Comparison of ENCODE assay signal across 8 mouse cellular contexts in the genomic region with DNA sequence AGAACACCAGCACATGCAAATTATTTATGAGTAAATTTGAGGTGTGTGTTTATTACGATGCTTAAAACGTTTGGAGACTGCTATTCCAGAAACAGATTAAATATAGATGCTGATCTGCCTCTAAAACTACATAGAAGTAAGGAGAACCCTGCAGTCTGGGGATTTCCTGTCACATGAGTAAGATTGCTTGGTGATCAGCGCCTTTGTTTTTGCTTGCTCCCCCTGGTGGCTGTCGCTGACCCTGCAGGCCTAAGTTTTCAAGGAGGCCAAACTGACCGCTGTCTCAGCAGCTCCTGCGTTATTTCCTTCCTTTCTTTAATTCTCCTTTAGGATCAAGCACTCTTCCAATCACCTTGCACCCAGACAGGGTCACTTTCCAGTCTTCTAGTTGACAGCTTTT. TPM values are rescaled to one million over a fixed set of nuclear protein-coding genes. Genes with fewer than 3 reads are reported as not detected.
DNase-seq lines count a peak whose midpoint lies in the region; TF ChIP-seq lines count a peak whose summit lies in the region.

No protein-coding gene starts in this region.

- H3K27me3 ChIP-seq in C2C12 (ENCODE audit: control insufficient read depth, insufficient read depth, insufficient read length) = no peaks in the 10 kb centered on the region

- H3K79me2 ChIP-seq in C2C12 (ENCODE audit: control insufficient read depth, insufficient read depth) = no peaks in the 10 kb centered on the region

- peak; percentile 83 for DNase-seq in adipocyte (ENCODE audit: low spot score)
- DNase-seq in embryo, embryonic 10 days (ENCODE audit: low spot score) = peak; percentile 79
- DNase-seq in gastrocnemius, postnatal 36 days = peak; percentile 59 to 72
- DNase-seq in kidney, postnatal 25 days = peak; percentile 68 to 84
- peak; percentile 74 for DNase-seq in lung, adult 2 months
- DNase-seq in ovary, postnatal 36 days (ENCODE audit: low spot score) = peak; percentile 68
- peak; percentile 79 for DNase-seq in thymus, postnatal 25 days

- H3K4me3 ChIP-seq in C2C12 (ENCODE audit: insufficient read depth, poor library complexity, severe bottlenecking) = no peak overlapping the region
- H3K4me3 ChIP-seq in lung, adult 2 months (replicated peaks; ENCODE audit: extremely low read depth, low read depth, low read length) = no peak overlapping the region

- WGBS in lung, adult 2 months = 5% methylated on average over 6 of the region's 6 CpGs

- H3K36me3 ChIP-seq in C2C12 (ENCODE audit: control insufficient read depth, insufficient read depth) = no peaks in the 10 kb centered on the region

- intact Hi-C loops in gastrocnemius, postnatal 36 days (cut with DNase I) = loop anchor here (5.0 kb wide), 1 partner anchor 133 kb away; no protein-coding TSS in a partner anchor

- H3ac ChIP-seq in C2C12 (ENCODE audit: control insufficient read depth, insufficient read length, low read depth) = no peak overlapping the region

- no peak for TF ChIP-seq POLR2A in lung, adult 2 months (IDR thresholded peaks at IDR 0.05; ENCODE audit: borderline replicate concordance, extremely low read depth, low read depth, low read length)

- TF ChIP-seq CTCF in C2C12 (IDR thresholded peaks at IDR 0.05; ENCODE audit: control insufficient read depth, insufficient read depth, insufficient read length) = peak; percentile 72
- TF ChIP-seq CTCF in lung, adult 2 months (IDR thresholded peaks at IDR 0.05; ENCODE audit: insufficient read depth, low read length) = peak; percentile 96

- no peaks in the 10 kb centered on the region for H3K4me1 ChIP-seq in lung, adult 2 months (ENCODE audit: control insufficient read depth, insufficient read depth, low read length)

- no peaks in the 10 kb centered on the region for H3K79me3 ChIP-seq in C2C12 (ENCODE audit: low read depth)

TF ChIP-seq in C2C12, 6 proteins besides CTCF, POLR2A, EP300 and RAD21:
- TF ChIP-seq MYOD1 (IDR thresholded peaks at IDR 0.05; ENCODE audit: control insufficient read depth, insufficient read length, low read depth) (no peak), CEBPB (IDR thresholded peaks at IDR 0.05; ENCODE audit: low read depth) (no peak), MYOG (IDR thresholded peaks at IDR 0.05; ENCODE audit: control insufficient read depth, extremely low read depth, insufficient read length) (no peak), USF1 (IDR thresholded peaks at IDR 0.05; ENCODE audit: low read depth) (peak; percentile 78), FOSL1 (IDR thresholded peaks at IDR 0.05; ENCODE audit: insufficient read depth, low read length, poor library complexity, severe bottlenecking) (no peak), MAX (IDR thresholded peaks at IDR 0.05) (no peak)
TF ChIP-seq in C2C12: peak in this region for 1.

RNA-seq across cellular contexts. Expression of a gene that starts 11.0 kb away (rescaled TPM):
- 7.9 TPM for polyA plus RNA-seq in C2C12 (2012; fragmentation: generic; extraction: Trizol)
- total RNA-seq in gastrocnemius, postnatal 36 days (2021) = 1 to 10 TPM; 1.9 to 2.2 TPM
- polyA plus RNA-seq in lung, adult 2 months (2012; rRNA removed) = 4.0 and 7.4 TPM in 2 replicates
